Mouse (Mus musculus) monocyte, adult 5-6 weeks (primary cell): ENCODE results near the gene A030003K21Rik. TPM values are rescaled to one million over a fixed set of nuclear protein-coding genes. Genes with fewer than 3 reads are reported as not detected.
"Not testable (repeated sequence)": the region's sequence is repeated elsewhere in the genome, so short reads cannot be mapped to it uniquely, and the experiment has no call there.

Experiments used
- ATAC-seq: fragments of 153-309, 156-312 bp; replicated peaks from 2 replicates; pipeline ENCODE4 v1.8.0; 2017; ENCODE audit warnings: mild to moderate bottlenecking; ENCODE audit not compliant: low TSS enrichment, insufficient number of reproducible peaks, severe bottlenecking, poor library complexity, low FRiP score
- total RNA-seq: library from RNA; stranded (forward); fragments of 200-1000, 200-491, 200-594 nt; gene quantifications from 3 replicates; pipeline ENCODE4 v1.2.3, GENCODE M21; 2017

A030003K21Rik gene
- total RNA-seq = not detected in 3 replicates

- ATAC-seq = not testable (repeated sequence)
These were observed at the start of gene A030003K21Rik for GRCm38 (mm10) chr1:82943295-82943694. Gene A030003K21Rik, minus strand, starts transcription at chr1:82943388.

- no peak for ATAC-seq
These were observed 48.9 kb upstream of the A030003K21Rik start for GRCm38 (mm10) chr1:82992093-82992492.

GRCm38 (mm10) chr1:82991596-82991995, 48.4 kb upstream of the A030003K21Rik start:
- no peak for ATAC-seq

GRCm38 (mm10) chr1:82991062-82991461, 47.9 kb upstream of the A030003K21Rik start:
- no peak for ATAC-seq

- ATAC-seq = no peak
These were observed 44.5 kb upstream of the A030003K21Rik start for GRCm38 (mm10) chr1:82987530-82988198.

- no peak for ATAC-seq
These were observed 43.5 kb upstream of the A030003K21Rik start for GRCm38 (mm10) chr1:82986738-82987137.

- ATAC-seq = no peak
These were observed 34.7 kb upstream of the A030003K21Rik start for GRCm38 (mm10) chr1:82977840-82978239.

GRCm38 (mm10) chr1:82975750-82976149, 32.6 kb upstream of the A030003K21Rik start:
- ATAC-seq = no peak

GRCm38 (mm10) chr1:82974342-82974741, 31.2 kb upstream of the A030003K21Rik start:
- no peak for ATAC-seq

GRCm38 (mm10) chr1:82973901-82974300, 30.7 kb upstream of the A030003K21Rik start:
- ATAC-seq = no peak

GRCm38 (mm10) chr1:82973244-82973643, 30.1 kb upstream of the A030003K21Rik start:
- ATAC-seq = no peak

GRCm38 (mm10) chr1:82972046-82972445, 28.9 kb upstream of the A030003K21Rik start:
- no peak for ATAC-seq

- no peak for ATAC-seq
These were observed 23.2 kb upstream of the A030003K21Rik start for GRCm38 (mm10) chr1:82966413-82966812.

- ATAC-seq = no peak
These were observed 16.7 kb upstream of the A030003K21Rik start, which contains the start of gene Gm47955 for GRCm38 (mm10) chr1:82959870-82960385. Gene Gm47955, plus strand, starts transcription at chr1:82960286.

GRCm38 (mm10) chr1:82955913-82956312, 12.7 kb upstream of the A030003K21Rik start, which contains the start of gene Gm7544:
Gene Gm7544, minus strand, starts transcription at chr1:82956013.
- not testable (repeated sequence) for ATAC-seq

GRCm38 (mm10) chr1:82948601-82949000, 5.4 kb upstream of the A030003K21Rik start:
- ATAC-seq = no peak

- not testable (repeated sequence) for ATAC-seq
These were observed 2.8 kb upstream of the A030003K21Rik start for GRCm38 (mm10) chr1:82946029-82946428.

GRCm38 (mm10) chr1:82942505-82942904, 683 bp downstream of the A030003K21Rik start:
- ATAC-seq = not testable (repeated sequence)

- no peak for ATAC-seq
These were observed 4.5 kb downstream of the A030003K21Rik start for GRCm38 (mm10) chr1:82938666-82939065.

- ATAC-seq = not testable (repeated sequence)
These were observed 11.9 kb downstream of the A030003K21Rik start, which contains the start of gene Gm6217 for GRCm38 (mm10) chr1:82931326-82931725. Gene Gm6217, minus strand, starts transcription at chr1:82931399.
